Mouse (Mus musculus) MEL (cell line): Measurements from ENCODE around the gene Spata21. TPM values are rescaled to one million over a fixed set of nuclear protein-coding genes. Genes with fewer than 3 reads are reported as not detected.

Source experiments
- DNase-seq: peaks from one replicate; pipeline ENCODE4 v3.0.0; 2011; ENCODE audit warnings: low read depth, low spot score
- H3K27ac ChIP-seq: 2 replicates; pipeline ENCODE4 v1.5.1; 2012; ENCODE audit warnings: low read depth, mild to moderate bottlenecking, control low read depth, low read length, moderate library complexity; ENCODE audit not compliant: control insufficient read depth
- H3K27me3 ChIP-seq, 2 experiments: fragments of 150-350 bp in 1 of 2; sonication (generic) in 1 of 2; 2 replicates each; pipeline ENCODE4 v1.6.1; 2012; ENCODE audit warnings: low read length in 2 of 2, mild to moderate bottlenecking in 2 of 2, improper control_type of control experiment in 1 of 2, moderate library complexity in 1 of 2; ENCODE audit not compliant: insufficient read depth in 2 of 2, control insufficient read depth in 1 of 2
- H3K36me3 ChIP-seq, 2 experiments: 2 replicates each; pipeline ENCODE4 v1.6.1; 2012 to 2014; ENCODE audit warnings: low read length in 2 of 2, improper control_type of control experiment in 1 of 2, inconsistent platforms in 1 of 2, mild to moderate bottlenecking in 1 of 2; ENCODE audit not compliant: insufficient read depth in 2 of 2, control insufficient read depth in 1 of 2
- H3K4me1 ChIP-seq, 2 experiments: fragments of 150-350 bp in 1 of 2; sonication (generic) in 1 of 2; 2 replicates each; pipeline ENCODE4 v1.6.1; 2012; ENCODE audit warnings: low read length in 2 of 2, improper control_type of control experiment in 1 of 2, mild to moderate bottlenecking in 1 of 2; ENCODE audit not compliant: insufficient read depth in 2 of 2, control insufficient read depth in 1 of 2
- H3K4me3 ChIP-seq, 2 experiments: fragments of 150-350 bp in 1 of 2; sonication (generic) in 1 of 2; 2 replicates each; pipeline ENCODE4 v1.5.1; 2012; ENCODE audit warnings: low read depth in 2 of 2, low read length in 2 of 2, mild to moderate bottlenecking in 2 of 2, moderate library complexity in 2 of 2, control low read depth in 1 of 2, improper control_type of control experiment in 1 of 2; ENCODE audit not compliant: control insufficient read depth in 1 of 2, insufficient read depth in 1 of 2
- H3K79me2 ChIP-seq: 2 replicates; pipeline ENCODE4 v1.6.1; 2012; ENCODE audit warnings: mild to moderate bottlenecking, low read length, moderate library complexity; ENCODE audit not compliant: control insufficient read depth, poor library complexity, insufficient read depth
- H3K9ac ChIP-seq: 2 replicates; pipeline ENCODE4 v1.6.1; 2012; ENCODE audit warnings: low read depth, mild to moderate bottlenecking, control low read depth, low read length, moderate library complexity; ENCODE audit not compliant: control insufficient read depth, poor library complexity, severe bottlenecking
- H3K9me3 ChIP-seq: fragments of 150-350 bp; sonication (generic); replicated peaks from 2 replicates; pipeline ENCODE4 v1.6.1; 2012; ENCODE audit warnings: mild to moderate bottlenecking, low read length, improper control_type of control experiment, moderate library complexity; ENCODE audit not compliant: insufficient read depth
- CHD2 ChIP-seq: IDR thresholded peaks from 2 replicates; pipeline ENCODE4 v1.6.1; 2011; ENCODE audit warnings: low read length, improper control_type of control experiment
- CTCF ChIP-seq, 3 experiments: IDR thresholded peaks in 2 of 3; conservative IDR thresholded peaks in 1 of 3; 2 replicates each; pipeline ENCODE4 v1.5.1; 2011 to 2012; ENCODE audit warnings: low read length in 3 of 3, low read depth in 2 of 3, mild to moderate bottlenecking in 2 of 3, improper control_type of control experiment in 1 of 3, inconsistent platforms in 1 of 3, mixed read lengths in 1 of 3, moderate library complexity in 1 of 3; ENCODE audit not compliant: control insufficient read depth in 1 of 3, insufficient read depth in 1 of 3, poor library complexity in 1 of 3, severe bottlenecking in 1 of 3
- ELF1 ChIP-seq: IDR thresholded peaks from 2 replicates; pipeline ENCODE4 v1.6.1; 2014; ENCODE audit warnings: low read depth, mild to moderate bottlenecking, inconsistent platforms, low read length, improper control_type of control experiment, moderate library complexity
- ETS1 ChIP-seq: IDR thresholded peaks from 2 replicates; pipeline ENCODE4 v1.6.1; 2012; ENCODE audit warnings: low read depth, mild to moderate bottlenecking, inconsistent platforms, low read length, improper control_type of control experiment, moderate library complexity
- GATA1 ChIP-seq: IDR thresholded peaks from 2 replicates; pipeline ENCODE4 v1.6.1; 2011; ENCODE audit warnings: low read depth, low read length, improper control_type of control experiment
- MAZ ChIP-seq: IDR thresholded peaks from 2 replicates; pipeline ENCODE4 v1.6.1; 2012; ENCODE audit warnings: low read depth, mild to moderate bottlenecking, inconsistent platforms, low read length, improper control_type of control experiment
- MEF2A ChIP-seq: IDR thresholded peaks from 2 replicates; pipeline ENCODE4 v1.6.1; 2014; ENCODE audit warnings: low read depth, mild to moderate bottlenecking, inconsistent platforms, low read length, improper control_type of control experiment; ENCODE audit not compliant: poor library complexity, insufficient replicate concordance, severe bottlenecking; ENCODE audit errors: extremely low read depth
- MYB ChIP-seq: IDR thresholded peaks from 2 replicates; pipeline ENCODE4 v1.6.1; 2011; ENCODE audit warnings: mild to moderate bottlenecking, low read depth, low read length, improper control_type of control experiment
- NRF1 ChIP-seq: IDR thresholded peaks from 2 replicates; pipeline ENCODE4 v1.6.1; 2014; ENCODE audit warnings: low read depth, mild to moderate bottlenecking, inconsistent platforms, low read length, improper control_type of control experiment, moderate library complexity; ENCODE audit not compliant: poor library complexity, insufficient read depth, severe bottlenecking
- POLR2A ChIP-seq, 2 experiments: IDR thresholded peaks; 2 replicates each; pipeline ENCODE4 v1.6.1; 2011 to 2012; ENCODE audit warnings: low read length in 2 of 2, mild to moderate bottlenecking in 2 of 2, control low read depth in 1 of 2, improper control_type of control experiment in 1 of 2, low read depth in 1 of 2, moderate library complexity in 1 of 2; ENCODE audit not compliant: control insufficient read depth in 1 of 2, insufficient read depth in 1 of 2, poor library complexity in 1 of 2
- POLR2AphosphoS2 ChIP-seq: IDR thresholded peaks from 2 replicates; pipeline ENCODE4 v1.6.1; 2011; ENCODE audit warnings: low read length, improper control_type of control experiment
- POLR2AphosphoS5 ChIP-seq: IDR thresholded peaks from 2 replicates; pipeline ENCODE4 v1.6.1; 2012; ENCODE audit warnings: low read depth, borderline replicate concordance, mild to moderate bottlenecking, inconsistent platforms, low read length, moderate library complexity, mixed read lengths
- RCOR1 ChIP-seq: IDR thresholded peaks from 2 replicates; pipeline ENCODE4 v1.6.1; 2012; ENCODE audit warnings: low read depth, mild to moderate bottlenecking, inconsistent platforms, low read length, improper control_type of control experiment
- SIN3A ChIP-seq: IDR thresholded peaks from 2 replicates; pipeline ENCODE4 v1.6.1; 2012; ENCODE audit warnings: low read length, improper control_type of control experiment, inconsistent platforms
- TBP ChIP-seq: IDR thresholded peaks from 2 replicates; pipeline ENCODE4 v1.8.0; 2011; ENCODE audit warnings: low read depth, low read length, improper control_type of control experiment
- TCF12 ChIP-seq: IDR thresholded peaks from 2 replicates; pipeline ENCODE4 v1.6.1; 2014; ENCODE audit warnings: low read depth, mild to moderate bottlenecking, inconsistent platforms, low read length, improper control_type of control experiment, moderate library complexity
- UBTF ChIP-seq: IDR thresholded peaks from 2 replicates; pipeline ENCODE4 v1.6.1; 2012; ENCODE audit warnings: low read depth, mild to moderate bottlenecking, inconsistent platforms, low read length, improper control_type of control experiment, moderate library complexity, borderline replicate concordance; ENCODE audit not compliant: insufficient read depth
- ZC3H11A ChIP-seq: IDR thresholded peaks from 2 replicates; pipeline ENCODE4 v1.6.1; 2012; ENCODE audit warnings: low read depth, mild to moderate bottlenecking, inconsistent platforms, low read length, improper control_type of control experiment
- ZKSCAN1 ChIP-seq: IDR thresholded peaks from 2 replicates; pipeline ENCODE4 v1.6.1; 2012; ENCODE audit warnings: low read depth, mild to moderate bottlenecking, inconsistent platforms, low read length, improper control_type of control experiment, moderate library complexity
- ZMIZ1 ChIP-seq: IDR thresholded peaks from 2 replicates; pipeline ENCODE4 v1.6.1; 2012; ENCODE audit warnings: low read depth, mild to moderate bottlenecking, inconsistent platforms, low read length, improper control_type of control experiment, moderate library complexity
- ZNF384 ChIP-seq: IDR thresholded peaks from 2 replicates; pipeline ENCODE4 v1.6.1; 2012; ENCODE audit warnings: low read depth, mild to moderate bottlenecking, inconsistent platforms, low read length, improper control_type of control experiment
- polyA plus RNA-seq, 2 experiments: library from polyadenylated mRNA; stranded (reverse) in 1 of 2; unstranded in 1 of 2; fragments of >175 nt in 1 of 2; fragments of >200 nt in 1 of 2; gene quantifications; 2 replicates each; pipeline versions ENCODE4 v1.2.1 to v1.2.4; 2012; ENCODE audit warnings: low replicate concordance in 2 of 2, low read depth in 1 of 2; ENCODE audit not compliant: insufficient read length in 2 of 2, insufficient read depth in 1 of 2, missing spikeins in 1 of 2
- total RNA-seq: library from RNA; depleted of rRNA; stranded (reverse); fragments of 300-350 nt; gene quantifications from 2 replicates; pipeline ENCODE4 v1.2.3, GENCODE M21; 2012

The Spata21 gene
- total and polyA plus RNA-seq, 3 experiments, result not detected

GRCm38 (mm10) chr4:141113831-141114230 is 25.7 kb downstream of the Spata21 start:
- no peak overlapping the region for H3K27ac ChIP-seq
- no peaks in the 10 kb centered on the region; a peak in 1 of 4 replicates for H3K36me3 ChIP-seq
- H3K4me3 ChIP-seq, result no peak overlapping the region
- H3K9ac ChIP-seq, result no peak overlapping the region
- no peaks in the 10 kb centered on the region for H3K79me2 ChIP-seq
- H3K27me3 ChIP-seq, result no peaks in the 10 kb centered on the region
- no peak for DNase-seq
- TF ChIP-seq POLR2AphosphoS2, result 0 out of 2 replicates have a peak, but pooled peaks have one; percentile 10
- TF ChIP-seq POLR2A (IDR thresholded peaks at IDR 0.05; ENCODE audit: control insufficient read depth in 1 of 2, insufficient read depth in 1 of 2, low read depth in 1 of 2, low read length in 2 of 2, poor library complexity in 1 of 2), result no peak
- H3K4me1 ChIP-seq, result no peaks in the 10 kb centered on the region
- H3K9me3 ChIP-seq, result no peaks in the 10 kb centered on the region

GRCm38 (mm10) chr4:141114521-141114981 is 26.4 kb downstream of the Spata21 start:
- no peaks in the 10 kb centered on the region for H3K27me3 ChIP-seq
- H3K27ac ChIP-seq, result no peak overlapping the region
- H3K36me3 ChIP-seq, result no peaks in the 10 kb centered on the region; a peak in 1 of 4 replicates

GRCm38 (mm10) chr4:141115398-141115797 is 27.3 kb downstream of the Spata21 start:
- TF ChIP-seq CHD2 (no peak), MYB (no peak)
- TF ChIP-seq, all 39 proteins: peak for 0
- Histone ChIP-seq H3K79me2 (peaks cover 11% of the 10 kb centered on the region), H3K9ac (no peak overlapping the region), H3K27me3 (no peaks in the 10 kb centered on the region), H3K4me1 (no peaks in the 10 kb centered on the region), H3K27ac (no peak overlapping the region), H3K4me3 (no peak overlapping the region), H3K9me3 (no peaks in the 10 kb centered on the region), H3K36me3 (no peaks in the 10 kb centered on the region; a peak in 1 of 4 replicates)
- DNase-seq, result no peak

More at GRCm38 (mm10) chr4:141114521-141114981, 26.4 kb downstream of the Spata21 start:
- H3K9me3 ChIP-seq, result no peaks in the 10 kb centered on the region
- no peak for TF ChIP-seq MYB
- no peak for TF ChIP-seq TBP
- TF ChIP-seq POLR2A (IDR thresholded peaks at IDR 0.05; ENCODE audit: control insufficient read depth in 1 of 2, insufficient read depth in 1 of 2, low read depth in 1 of 2, low read length in 2 of 2, poor library complexity in 1 of 2), result no peak
- no peak for TF ChIP-seq CHD2
- TF ChIP-seq ZNF384, result no peak
- TF ChIP-seq ETS1, result no peak
- TF ChIP-seq CTCF (IDR thresholded peaks at IDR 0.05 in 2 of 3, conservative IDR thresholded peaks at IDR 0.05 in 1 of 3; ENCODE audit: control insufficient read depth in 1 of 3, insufficient read depth in 1 of 3, low read depth in 2 of 3, low read length in 3 of 3, poor library complexity in 1 of 3, severe bottlenecking in 1 of 3), result no peak
- no peak for TF ChIP-seq NRF1
- no peak for TF ChIP-seq MAZ
- TF ChIP-seq ZC3H11A, result no peak
- no peak for TF ChIP-seq RCOR1
- no peak for TF ChIP-seq MEF2A
- no peak for TF ChIP-seq ELF1
- TF ChIP-seq POLR2AphosphoS5, result no peak
- no peak for TF ChIP-seq SIN3A
- no peak for TF ChIP-seq TCF12
- no peak for TF ChIP-seq GATA1
- TF ChIP-seq UBTF, result no peak
- TF ChIP-seq ZKSCAN1, result no peak
- no peak for TF ChIP-seq ZMIZ1
- no peak overlapping the region for H3K4me3 ChIP-seq
- H3K9ac ChIP-seq, result no peak overlapping the region
- no peak for DNase-seq
- no peaks in the 10 kb centered on the region for H3K4me1 ChIP-seq
- peaks cover 6% of the 10 kb centered on the region for H3K79me2 ChIP-seq
